Mouse (Mus musculus) G1E (cell line): Measurements from ENCODE around the gene Itgb5. TPM values are rescaled to one million over a fixed set of nuclear protein-coding genes. Genes with fewer than 3 reads are reported as not detected.
A peak's percentile ranks its signal among the peaks of the same experiment; 100 is the strongest.

Experiments used
- ATAC-seq: 2 replicates; pipeline ENCODE4 v1.8.0; 2016; ENCODE audit warnings: mild to moderate bottlenecking; ENCODE audit not compliant: insufficient number of reproducible peaks, poor library complexity, low FRiP score, severe bottlenecking; ENCODE audit errors: extremely low read depth
- DNase-seq: peaks from one replicate; pipeline ENCODE4 v3.0.0; 2012; ENCODE audit warnings: low spot score
- H3K27me3 ChIP-seq: 2 replicates; pipeline ENCODE4 v1.6.1; 2012; ENCODE audit warnings: mild to moderate bottlenecking, low read length, inconsistent platforms; ENCODE audit not compliant: insufficient read depth
- H3K36me3 ChIP-seq: replicated peaks from 2 replicates; pipeline ENCODE3; 2012; ENCODE audit warnings: mild to moderate bottlenecking, inconsistent platforms
- H3K4me1 ChIP-seq: 2 replicates; pipeline ENCODE4 v1.6.1; 2012; ENCODE audit warnings: low read depth, low read length, inconsistent platforms, mixed read lengths; ENCODE audit not compliant: insufficient read depth
- H3K4me3 ChIP-seq: 2 replicates; pipeline ENCODE4 v1.5.1; 2012; ENCODE audit warnings: low read depth, mild to moderate bottlenecking, inconsistent platforms, low read length, moderate library complexity, mixed read lengths
- H3K9me3 ChIP-seq: replicated peaks from 2 replicates; pipeline ENCODE4 v1.6.1; 2012; ENCODE audit warnings: inconsistent platforms
- CTCF ChIP-seq: IDR thresholded peaks from 2 replicates; pipeline ENCODE4 v1.5.1; 2012; ENCODE audit warnings: low read depth, low read length, inconsistent platforms, mixed read lengths
- GATA1 ChIP-seq: IDR thresholded peaks from 2 replicates; pipeline ENCODE4 v1.6.1; 2012; ENCODE audit warnings: borderline replicate concordance, low read length, inconsistent platforms, mixed read lengths
- GATA2 ChIP-seq: IDR thresholded peaks from 2 replicates; pipeline ENCODE4 v1.6.1; 2012; ENCODE audit warnings: low read depth, low read length, inconsistent platforms, borderline replicate concordance
- POLR2AphosphoS5 ChIP-seq: IDR thresholded peaks from 2 replicates; pipeline ENCODE4 v1.6.1; 2012; ENCODE audit warnings: low read depth, low read length, inconsistent platforms; ENCODE audit not compliant: insufficient replicate concordance
- TAL1 ChIP-seq: conservative IDR thresholded peaks from 2 replicates; pipeline ENCODE4 v1.6.1; 2012; ENCODE audit warnings: low read depth, low read length, inconsistent platforms, mixed read lengths
- polyA plus RNA-seq: library from polyadenylated mRNA; stranded (reverse); fragments of >175 nt; gene quantifications from 2 replicates; pipeline ENCODE4 v1.2.3, GENCODE M21; 2012
- total RNA-seq, 2 experiments: library from RNA; stranded (forward) in 1 of 2; stranded (reverse) in 1 of 2; fragments of 200-1000 nt in 1 of 2; fragments of >200 nt in 1 of 2; fragmentation: Nextera tagmentation in 1 of 2; gene quantifications; 2 replicates each; pipeline ENCODE4 v1.2.3; 2014 to 2017

Itgb5 gene
- total and polyA plus RNA-seq, 3 experiments, result 0.14 to 5.6 (median 1.2) TPM

GRCm38 (mm10) chr16:33914997-33915396, 85.5 kb downstream of the Itgb5 start:
- Histone ChIP-seq H3K27me3 (peaks cover 53% of the 10 kb centered on the region), H3K4me1 (no peaks in the 10 kb centered on the region; the same call in 1 of the 2 replicates), H3K9me3 (no peaks in the 10 kb centered on the region), H3K36me3 (no peaks in the 10 kb centered on the region), H3K4me3 (no peak overlapping the region)
- TF ChIP-seq POLR2AphosphoS5 (no peak), GATA1 (no peak), GATA2 (no peak), CTCF (no peak), TAL1 (no peak)
- ATAC-seq (no peak), DNase-seq (no peak)

- Histone ChIP-seq H3K36me3 (no peaks in the 10 kb centered on the region), H3K27me3 (peaks cover 60% of the 10 kb centered on the region), H3K4me1 (peaks cover 2% of the 10 kb centered on the region; the same call in 1 of the 2 replicates), H3K4me3 (no peak overlapping the region), H3K9me3 (no peaks in the 10 kb centered on the region)
- ATAC-seq (no peak), DNase-seq (no peak)
- TF ChIP-seq POLR2AphosphoS5 (no peak), TAL1 (no peak), GATA1 (no peak)
These were observed 87.2 kb downstream of the Itgb5 start for GRCm38 (mm10) chr16:33916473-33917251.

- TF ChIP-seq GATA1, result no peak
- peaks cover 7% of the 10 kb centered on the region; the same call in 1 of the 2 replicates for H3K4me1 ChIP-seq
- no peaks in the 10 kb centered on the region for H3K9me3 ChIP-seq
- no peaks in the 10 kb centered on the region for H3K36me3 ChIP-seq
- peaks cover 59% of the 10 kb centered on the region for H3K27me3 ChIP-seq
- DNase-seq (no peak), ATAC-seq (no peak)
- no peak overlapping the region for H3K4me3 ChIP-seq
These were observed 87.9 kb downstream of the Itgb5 start for GRCm38 (mm10) chr16:33917390-33917789.

GRCm38 (mm10) chr16:33917926-33918325, 88.5 kb downstream of the Itgb5 start:
- peaks cover 55% of the 10 kb centered on the region for H3K27me3 ChIP-seq
- no peaks in the 10 kb centered on the region for H3K36me3 ChIP-seq
- H3K4me1 ChIP-seq, result peaks cover 7% of the 10 kb centered on the region; the same call in 1 of the 2 replicates
- H3K9me3 ChIP-seq, result no peaks in the 10 kb centered on the region
- ATAC-seq (no peak), DNase-seq (no peak)
- TF ChIP-seq CTCF (no peak), TAL1 (no peak), GATA1 (no peak), POLR2AphosphoS5 (no peak), GATA2 (no peak)
- no peak overlapping the region for H3K4me3 ChIP-seq

GRCm38 (mm10) chr16:33921514-33921913, 92.0 kb downstream of the Itgb5 start:
- no peaks in the 10 kb centered on the region for H3K9me3 ChIP-seq
- no peak for TF ChIP-seq GATA1
- no peak for TF ChIP-seq GATA2
- TF ChIP-seq CTCF, result no peak
- TF ChIP-seq POLR2AphosphoS5, result no peak
- no peak for DNase-seq
- H3K27me3 ChIP-seq, result peaks cover 41% of the 10 kb centered on the region
- peaks cover 15% of the 10 kb centered on the region for H3K4me1 ChIP-seq
- H3K4me3 ChIP-seq, result no peak overlapping the region
- ATAC-seq, result no peak
- no peaks in the 10 kb centered on the region for H3K36me3 ChIP-seq

- no peak for TF ChIP-seq TAL1
- TF ChIP-seq GATA1, result no peak
- no peak for TF ChIP-seq POLR2AphosphoS5
- TF ChIP-seq CTCF, result no peak
- TF ChIP-seq GATA2, result no peak
- Histone ChIP-seq H3K4me1 (peaks cover 15% of the 10 kb centered on the region), H3K36me3 (no peaks in the 10 kb centered on the region), H3K9me3 (no peaks in the 10 kb centered on the region), H3K4me3 (no peak overlapping the region), H3K27me3 (peaks cover 38% of the 10 kb centered on the region)
- peak; percentile 45 for ATAC-seq
- no peak for DNase-seq
These were observed 92.9 kb downstream of the Itgb5 start for GRCm38 (mm10) chr16:33922111-33923000.

- DNase-seq (no peak), ATAC-seq (no peak)
- TF ChIP-seq TAL1 (no peak), CTCF (no peak), GATA1 (no peak), POLR2AphosphoS5 (no peak), GATA2 (no peak)
- Histone ChIP-seq H3K27me3 (peaks cover 38% of the 10 kb centered on the region), H3K4me1 (peaks cover 15% of the 10 kb centered on the region), H3K36me3 (no peaks in the 10 kb centered on the region), H3K9me3 (no peaks in the 10 kb centered on the region), H3K4me3 (no peak overlapping the region)
These were observed 93.5 kb downstream of the Itgb5 start for GRCm38 (mm10) chr16:33923001-33923316.
